Mouse (Mus musculus): ENCODE results near the gene Zcchc14.

DNA sequence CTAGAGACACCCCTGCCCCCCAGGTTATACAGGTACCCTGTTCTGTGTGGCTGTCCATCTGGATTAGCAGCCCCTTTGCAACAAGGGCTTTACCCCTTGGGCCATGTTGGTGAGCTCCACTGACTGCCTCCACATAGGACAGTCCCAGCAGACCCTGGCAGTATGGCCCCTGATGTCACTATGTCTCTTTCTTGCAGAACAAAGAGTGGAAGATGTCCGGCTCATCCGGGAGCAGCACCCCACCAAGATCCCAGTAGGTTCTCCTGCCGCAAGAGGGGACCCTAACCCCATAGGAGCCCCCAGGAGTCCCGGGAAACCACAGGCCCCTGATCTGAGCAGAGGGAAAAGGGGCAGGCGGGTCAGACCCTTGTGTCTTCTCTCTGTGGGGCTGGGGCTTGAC is 59.4 kb downstream of the Zcchc14 start:
- no peak for TF ChIP-seq POLR2A (IDR thresholded peaks at IDR 0.05; ENCODE audit: low read depth, low read length)
- TF ChIP-seq CTCF (conservative IDR thresholded peaks at IDR 0.05; ENCODE audit: insufficient read depth, insufficient read length, low read depth, low read length), result no peak

Data from kidney, adult 2 months (tissue).